Mouse (Mus musculus) testis, adult 2 months (tissue): ENCODE measurements around the gene Gjd3.

ENCODE experiments used
- CTCF ChIP-seq: fragments of 200-500 bp; IDR thresholded peaks from 2 replicates; pipeline ENCODE4 v1.5.1; 2012; ENCODE audit warnings: low read depth, mild to moderate bottlenecking, inconsistent platforms, low read length, moderate library complexity; ENCODE audit not compliant: control insufficient read depth, insufficient read depth, insufficient replicate concordance
- POLR2A ChIP-seq: fragments of 200-500 bp; IDR thresholded peaks from 2 replicates; pipeline ENCODE4 v1.6.1; 2012; ENCODE audit warnings: low read depth, mild to moderate bottlenecking, inconsistent platforms, low read length, moderate library complexity; ENCODE audit not compliant: control insufficient read depth

DNA sequence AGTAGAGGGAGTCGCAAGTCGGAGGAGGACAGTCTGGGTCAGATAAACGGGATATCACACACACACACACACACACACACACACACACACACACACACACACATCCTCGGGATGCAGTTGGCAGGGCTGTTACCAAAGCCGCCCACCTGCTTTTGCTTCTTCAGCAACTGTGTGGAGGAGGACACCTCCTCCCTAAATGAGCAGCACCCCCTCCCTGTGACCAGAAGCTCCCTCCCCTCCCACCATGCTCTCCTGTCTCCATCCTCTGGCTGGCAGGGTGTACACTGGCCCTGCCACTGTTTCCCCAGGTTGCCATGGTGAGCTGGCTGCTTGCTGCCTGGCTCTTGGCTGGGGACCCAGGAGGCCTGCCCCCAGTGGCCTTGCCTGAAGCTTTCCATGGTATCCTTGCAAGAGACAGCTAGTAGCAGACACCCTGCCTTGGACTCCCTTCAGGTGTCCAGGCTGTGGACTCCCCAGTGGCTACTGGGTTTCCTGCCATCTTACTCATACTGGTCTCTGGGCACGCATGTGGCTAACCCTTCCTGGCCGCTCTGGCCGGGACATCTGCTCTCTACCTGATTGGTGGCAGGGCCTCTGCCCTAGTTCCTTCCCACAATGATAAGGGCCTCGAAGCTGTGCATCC lies 16.2 kb downstream of the Gjd3 start:
- TF ChIP-seq CTCF, result no peak
- no peak for TF ChIP-seq POLR2A
